Mouse (Mus musculus) gastrocnemius, postnatal 36 days (tissue): ENCODE measurements at regions not wholly inside any gene's neighbourhood (a gene's known extent, or its start where the extent isn't known, plus 50 kb on each side); places are given as distances from the start of the nearest gene placed in this dataset.
A peak's percentile ranks its signal among the peaks of the same experiment; 100 is the strongest.

ENCODE experiments used
- DNase-seq, 2 experiments: peaks; one replicate each; pipeline ENCODE4 v3.0.0; 2022
- intact Hi-C: fragments of 180-260 bp; cut with DNase I; formaldehyde crosslinking; loops from one replicate; pipeline ENCODE4 v1.15.1; 2025

DNA sequence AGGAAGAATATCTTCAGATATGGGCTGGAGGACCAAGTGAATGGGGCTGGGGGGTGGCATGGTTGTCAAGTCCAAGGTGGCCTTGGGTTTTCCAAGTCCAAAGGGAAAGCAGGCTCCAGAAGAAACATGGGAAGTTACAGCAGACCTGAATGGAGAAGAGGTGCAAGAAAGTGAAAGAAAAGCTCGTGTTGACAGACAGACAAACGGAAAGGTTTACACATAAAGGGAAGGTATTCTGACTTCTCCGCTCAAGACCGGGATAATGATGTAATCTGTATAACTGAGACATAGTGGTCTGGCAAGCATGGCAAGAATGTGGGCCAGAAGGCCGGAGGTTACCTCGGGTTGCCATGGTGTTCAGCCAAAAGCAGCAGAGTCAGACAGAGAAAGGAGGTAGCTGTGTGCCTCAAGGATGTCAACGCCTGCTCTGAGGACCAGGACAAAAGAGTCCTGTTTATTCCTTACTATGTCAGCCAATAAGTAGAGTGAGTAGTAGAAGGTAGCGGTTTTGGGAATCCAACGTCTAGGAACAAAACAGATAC, 50.8 kb upstream of the Elk3 start:
- DNase-seq, result no peak
- intact Hi-C loops, result no loop called here

DNA sequence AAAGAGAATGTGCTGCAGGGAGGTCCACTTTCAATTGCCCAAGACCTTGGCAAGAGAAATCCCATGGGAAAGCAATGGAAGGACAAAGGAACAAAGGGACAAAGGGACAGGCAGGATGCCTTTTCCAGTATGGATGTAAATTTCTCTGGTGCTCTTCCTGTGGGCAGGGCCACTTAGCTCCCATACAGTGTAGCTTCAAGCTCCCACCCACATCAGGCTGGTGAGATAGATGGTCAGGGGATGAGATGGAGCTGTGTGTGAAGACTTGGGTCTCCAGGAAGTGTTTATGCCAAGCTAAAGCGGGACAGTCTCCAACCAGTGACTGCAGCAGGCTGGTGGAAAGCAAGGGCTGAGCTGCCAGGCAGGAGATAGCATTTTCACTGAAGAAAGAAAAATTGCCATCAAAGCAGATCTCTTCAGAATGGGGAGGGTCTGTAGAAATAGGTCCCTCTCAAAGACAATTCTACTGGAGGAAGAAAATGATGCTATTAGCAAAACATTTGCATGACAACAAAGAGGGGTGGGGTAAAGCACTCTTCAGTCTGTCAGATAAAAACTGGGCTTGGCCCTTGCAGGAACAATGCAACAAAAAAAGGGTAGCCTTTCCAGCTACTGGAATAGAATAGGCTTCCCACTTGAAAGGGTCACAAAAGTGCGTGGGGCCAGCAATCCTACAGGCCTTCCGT, 53.3 kb upstream of the Elk3 start:
- intact Hi-C loops, result no loop called here
- no peak for DNase-seq

DNA sequence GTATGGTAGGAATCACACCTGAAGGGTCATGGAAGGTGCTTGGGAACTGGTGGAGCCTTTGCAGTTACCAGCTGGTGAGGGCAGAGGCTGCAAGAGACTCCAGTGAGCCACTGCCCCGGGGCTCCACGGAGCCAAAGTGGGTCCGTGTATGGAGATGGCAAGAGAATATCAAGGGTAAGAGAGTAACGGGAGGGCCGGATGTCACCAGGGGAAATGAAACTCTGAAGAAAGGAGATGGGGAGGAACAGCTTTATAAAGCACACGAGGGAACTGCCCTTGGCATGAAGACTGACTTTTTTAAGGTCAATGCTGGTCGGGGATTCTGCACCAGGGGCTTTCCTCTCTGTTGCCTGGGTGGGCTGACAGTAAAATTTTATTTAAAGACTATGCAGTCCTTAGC, 53.9 kb upstream of the Elk3 start:
- intact Hi-C loops, result no loop called here
- DNase-seq, result no peak

DNA sequence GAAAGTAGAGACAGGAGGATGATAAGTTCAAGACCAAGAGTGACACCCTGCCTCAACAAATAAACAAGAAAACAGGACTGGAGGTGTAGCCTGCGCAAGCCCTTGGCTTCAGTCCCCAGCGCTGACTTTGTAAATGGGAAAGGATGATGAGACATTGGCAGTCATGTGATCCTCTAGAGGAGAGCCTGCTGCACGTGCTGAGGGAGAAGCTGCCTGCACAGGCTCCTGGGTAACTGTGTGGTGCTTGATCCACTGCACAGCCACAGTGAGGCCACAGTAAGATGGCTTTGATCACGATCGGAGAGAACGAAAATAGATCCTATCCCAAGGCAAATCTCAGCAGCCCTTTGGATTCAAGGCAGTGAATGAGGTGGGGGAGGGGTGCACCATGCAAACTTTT, 54.4 kb upstream of the Elk3 start:
- intact Hi-C loops, result no loop called here

DNA sequence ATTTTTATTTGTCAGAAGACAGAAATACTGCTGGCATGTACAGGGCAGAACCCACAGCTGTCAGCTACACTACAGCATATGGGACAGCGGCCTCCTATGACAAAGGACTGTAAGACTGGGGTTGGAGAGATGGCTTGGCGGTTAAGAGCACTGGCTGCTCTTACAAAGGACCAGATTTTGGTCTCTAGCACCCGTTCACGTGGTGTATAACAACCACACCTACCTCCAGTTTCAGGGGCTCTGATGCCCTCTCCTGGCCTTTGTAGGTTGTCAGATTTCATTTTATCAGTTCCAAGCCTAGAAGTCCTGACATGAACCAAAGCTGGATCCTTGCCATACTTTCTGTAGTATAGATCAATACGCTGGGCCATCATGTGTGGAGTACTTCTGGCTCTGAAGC, 54.9 kb upstream of the Elk3 start:
- intact Hi-C loops, result no loop called here
- DNase-seq, result no peak

More for the DNA sequence above, 54.4 kb upstream of the Elk3 start:
- DNase-seq, result no peak

DNA sequence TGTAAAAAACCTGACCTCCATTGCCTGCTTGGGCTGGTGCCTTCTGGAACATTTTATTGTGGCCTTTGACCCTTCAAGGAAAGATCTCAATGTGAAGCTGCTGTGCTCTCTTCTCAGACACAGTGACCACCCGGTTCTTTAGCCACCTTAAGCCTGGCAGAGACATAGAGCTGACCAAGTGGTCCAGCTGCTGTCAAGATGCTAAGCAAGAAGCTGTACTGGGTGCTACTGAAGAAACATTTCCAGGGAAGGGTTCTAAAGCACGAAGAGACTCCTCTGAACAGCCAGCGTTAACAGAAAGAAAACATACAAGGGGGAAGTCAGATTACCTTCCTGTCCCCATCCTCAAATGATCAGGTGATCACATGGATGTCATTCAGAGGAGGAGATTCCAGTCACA, 58.8 kb upstream of the Elk3 start:
- intact Hi-C loops, result no loop called here
- no peak for DNase-seq

DNA sequence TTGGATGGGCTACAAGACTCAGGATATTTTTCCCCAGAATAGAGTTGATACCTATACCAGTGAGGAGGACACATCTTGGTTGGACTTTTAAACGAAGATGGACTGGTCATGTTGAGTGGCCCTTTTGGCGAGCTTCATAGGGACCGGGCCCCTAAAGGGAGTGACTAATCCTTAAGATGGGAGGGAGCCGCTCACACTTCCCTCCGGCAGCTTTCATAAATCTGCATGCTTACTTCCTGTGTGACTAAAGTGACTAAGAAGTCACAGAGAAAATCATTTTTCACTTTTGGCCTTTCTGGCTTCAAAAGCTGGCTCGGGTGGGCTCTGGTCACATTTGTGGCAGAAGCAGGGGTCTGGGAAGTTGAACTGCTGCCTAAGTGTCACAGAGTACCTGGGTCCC, 59.4 kb upstream of the Elk3 start:
- intact Hi-C loops, result no loop called here
- no peak for DNase-seq

DNA sequence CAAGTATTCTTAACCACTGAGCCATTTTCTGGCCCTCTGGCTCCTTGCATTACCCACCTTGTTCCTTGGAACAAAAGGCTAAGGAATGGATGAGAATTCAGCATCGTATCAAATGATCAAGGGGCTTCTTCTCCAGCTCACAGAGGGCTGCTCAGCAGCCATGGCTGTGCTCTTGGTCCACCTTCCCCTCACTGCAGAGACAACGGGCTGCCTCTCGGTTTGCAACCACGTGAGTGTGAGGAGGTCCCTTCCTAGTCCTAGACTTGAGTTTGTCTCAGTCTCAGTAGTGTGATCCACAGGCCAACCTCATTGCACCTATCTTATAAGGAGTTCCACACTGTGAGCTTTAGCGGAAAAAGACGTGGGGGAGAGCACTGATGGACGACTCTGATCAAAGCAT, 61.3 kb upstream of the Elk3 start:
- intact Hi-C loops, result no loop called here
- DNase-seq, result no peak

DNA sequence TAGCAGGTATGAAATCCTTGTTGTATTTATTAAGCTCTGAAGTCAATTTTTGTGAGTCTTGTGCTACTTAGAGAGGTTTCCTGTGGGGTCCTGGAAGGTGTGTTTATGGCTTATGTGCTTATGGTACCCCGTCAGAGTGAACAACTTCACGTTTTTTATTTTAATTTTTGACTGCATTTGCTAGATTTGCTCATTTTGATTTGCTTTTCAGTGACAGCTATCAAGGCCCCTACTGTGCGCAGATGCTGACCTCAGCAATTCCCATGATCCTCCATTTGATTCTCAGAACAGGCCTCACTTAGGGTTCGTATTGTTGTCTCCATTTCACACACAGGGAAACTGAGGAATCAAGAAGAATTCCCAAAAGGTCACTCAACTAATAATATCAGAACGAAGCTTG, 62.3 kb upstream of the Elk3 start:
- intact Hi-C loops, result no loop called here
- DNase-seq, result no peak

DNA sequence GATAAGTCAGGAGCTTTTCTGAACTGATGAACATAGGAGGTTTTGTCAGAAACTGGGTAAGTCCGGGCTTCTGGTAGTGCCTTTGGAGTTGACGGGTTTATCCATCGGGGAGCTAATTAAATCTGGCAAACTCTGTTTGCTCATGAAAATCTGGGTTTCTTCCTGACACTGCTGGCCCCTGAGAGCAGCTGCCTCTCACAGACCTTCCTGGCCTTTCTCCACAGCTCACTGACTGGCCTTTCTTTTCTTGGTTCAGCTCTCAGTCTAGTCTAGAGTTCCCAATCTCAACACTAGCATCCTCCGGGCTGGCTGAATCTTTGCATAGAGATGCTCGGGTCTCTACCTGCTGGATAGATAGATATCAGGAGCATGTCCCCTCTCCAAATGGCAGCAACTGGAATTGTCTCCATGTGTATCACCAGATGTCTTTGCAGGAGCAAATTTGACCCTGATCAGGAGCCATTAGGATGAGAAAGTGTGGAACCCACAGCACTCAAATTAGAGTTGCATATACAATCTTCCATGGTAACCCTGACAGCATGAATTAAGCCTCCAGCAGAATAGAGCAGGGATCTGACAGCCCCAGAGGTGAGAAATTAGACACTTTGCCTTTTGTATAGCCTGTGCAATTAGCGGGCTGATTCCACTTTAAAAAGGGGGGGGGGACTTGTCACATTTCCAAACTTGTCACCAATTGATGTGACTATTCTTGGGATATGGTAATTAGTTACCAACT, 63.2 kb upstream of the Elk3 start:
- no peak for DNase-seq
- intact Hi-C loops, result no loop called here

DNA sequence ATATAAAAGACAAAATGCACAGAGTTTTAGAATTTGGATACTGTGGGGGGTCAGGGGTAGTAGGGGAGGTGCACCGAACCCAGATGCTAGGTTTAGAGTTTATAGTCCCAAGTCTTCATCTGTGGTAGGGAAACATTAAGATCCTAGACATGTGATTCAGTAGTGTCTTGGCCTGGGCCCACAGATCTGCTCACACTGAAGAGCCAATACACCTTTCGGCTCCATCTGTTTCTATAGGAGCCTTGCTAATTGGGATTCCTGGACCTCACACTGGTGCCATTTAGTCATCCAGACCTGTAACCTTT, 63.7 kb upstream of the Elk3 start:
- DNase-seq, result no peak
- intact Hi-C loops, result no loop called here

DNA sequence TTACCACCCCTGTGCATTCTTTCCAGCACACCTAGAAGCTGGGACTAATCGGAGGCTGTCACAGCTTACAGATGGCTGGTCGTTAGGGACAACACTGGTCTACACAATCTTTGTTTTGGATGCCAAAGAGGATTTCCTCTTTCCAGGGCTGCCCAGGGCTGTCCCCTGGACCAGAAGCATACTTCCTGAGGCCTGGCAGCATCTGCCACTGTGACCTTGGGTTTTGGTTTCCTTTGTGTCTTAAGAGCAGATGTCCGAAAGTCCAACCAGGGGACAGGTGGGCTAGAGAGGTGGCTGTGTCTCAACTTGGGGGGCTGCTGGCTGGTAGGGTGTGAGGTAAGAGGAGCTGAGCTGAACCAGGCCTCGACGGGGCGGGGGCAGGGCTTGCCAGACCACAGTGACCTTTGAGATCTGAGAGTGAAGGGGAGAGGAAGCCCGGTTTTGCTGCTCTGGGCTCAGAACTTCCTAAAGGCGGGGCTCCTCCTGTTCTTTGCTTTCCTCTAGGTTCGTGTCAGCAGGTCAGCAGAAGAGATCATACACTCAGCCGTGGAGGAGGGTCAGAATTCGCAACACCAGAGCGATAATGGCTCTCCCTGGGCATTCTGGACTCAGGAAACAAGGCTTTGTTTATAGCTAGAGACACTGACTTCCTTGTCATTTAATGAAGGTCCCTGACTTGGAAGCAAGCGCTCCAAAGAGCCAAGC, 64.2 kb upstream of the Elk3 start:
- DNase-seq, result peak in 1 of 2 experiments; percentile 31
- intact Hi-C loops, result no loop called here

DNA sequence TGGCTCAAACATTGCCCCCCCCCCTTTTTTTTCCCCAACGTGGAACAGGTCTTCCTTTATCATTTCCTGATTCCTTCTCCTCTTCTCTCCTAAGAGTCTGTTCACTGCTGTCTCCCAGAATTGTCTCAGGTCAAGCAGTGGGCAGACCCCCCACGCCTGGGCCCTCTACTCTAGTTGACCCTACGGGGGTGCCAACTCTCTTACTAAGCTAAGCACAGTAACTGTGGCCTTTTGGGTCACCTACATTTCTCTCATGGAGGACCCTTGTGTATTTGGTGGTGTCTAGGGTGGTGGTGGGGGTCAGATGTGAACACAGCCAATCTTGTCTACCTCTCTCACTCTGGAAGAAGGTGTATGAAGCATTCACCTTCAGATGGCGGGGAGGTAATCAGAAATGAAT, 64.8 kb upstream of the Elk3 start:
- intact Hi-C loops, result no loop called here
- no peak for DNase-seq

DNA sequence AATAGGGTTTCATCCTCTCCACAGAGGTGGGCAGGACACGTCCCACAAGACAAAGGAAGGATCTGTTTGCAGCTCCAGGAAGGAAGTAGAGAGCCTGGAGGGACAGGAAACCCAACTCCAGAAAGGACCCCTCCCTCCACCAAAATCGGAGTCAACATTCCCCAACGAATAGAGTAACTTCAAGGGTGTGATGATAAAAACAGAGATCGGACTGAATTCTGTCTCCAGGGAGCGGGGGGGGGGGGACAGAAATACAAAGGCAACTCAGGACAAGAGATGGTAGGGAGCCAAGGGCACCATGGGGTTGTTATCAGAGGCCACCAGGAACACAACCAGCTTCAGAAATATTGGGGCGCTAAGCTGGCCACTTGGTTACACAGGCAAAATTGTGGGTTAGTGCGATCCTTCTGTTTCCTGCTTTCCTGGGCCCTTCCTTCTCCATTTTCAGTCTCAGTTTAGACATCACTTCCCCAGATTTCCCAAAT, 65.6 kb upstream of the Elk3 start:
- intact Hi-C loops, result no loop called here
- no peak for DNase-seq

DNA sequence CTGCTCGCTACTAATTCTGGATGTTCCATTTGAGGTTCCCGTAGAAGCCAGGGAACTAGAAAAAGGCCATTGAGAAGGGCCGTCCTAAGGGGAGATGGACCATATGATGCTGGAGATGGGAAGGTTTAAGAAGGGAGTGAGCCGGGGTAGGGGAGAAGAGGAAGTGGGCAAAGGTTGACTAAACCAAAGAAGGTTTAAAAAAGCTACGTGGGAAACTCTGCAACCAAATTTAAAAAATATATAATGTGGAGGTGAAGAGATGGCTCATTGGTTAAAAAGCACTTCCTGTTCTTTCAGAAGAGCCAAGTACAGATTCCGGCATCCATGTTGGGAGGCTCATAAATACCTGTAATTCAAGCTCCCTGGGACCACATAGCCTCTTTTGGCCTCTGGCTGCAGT, 63.9 kb upstream of the Lta4h start:
- no peak for DNase-seq
- intact Hi-C loops, result no loop called here

DNA sequence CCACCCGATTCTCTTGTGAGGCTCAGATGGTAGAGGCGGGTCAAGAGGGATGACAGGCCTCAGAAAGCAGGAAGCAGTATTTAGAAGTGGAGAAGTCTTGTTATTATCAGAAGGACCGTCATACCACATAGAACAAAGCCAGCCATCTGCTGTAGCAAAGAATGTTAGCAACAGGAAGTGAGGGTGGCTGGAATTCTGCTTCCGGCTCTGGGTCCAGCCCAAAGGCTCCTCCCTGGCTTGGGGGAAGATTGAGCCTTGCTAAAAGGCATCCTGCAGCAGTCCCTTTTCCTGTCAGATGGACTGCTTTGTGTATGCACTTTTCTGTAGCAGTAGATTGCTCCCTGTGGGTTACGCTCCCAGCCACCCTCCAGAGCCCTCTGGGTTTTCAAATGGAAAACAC, 61.9 kb upstream of the Lta4h start:
- intact Hi-C loops, result no loop called here
- DNase-seq, result no peak

DNA sequence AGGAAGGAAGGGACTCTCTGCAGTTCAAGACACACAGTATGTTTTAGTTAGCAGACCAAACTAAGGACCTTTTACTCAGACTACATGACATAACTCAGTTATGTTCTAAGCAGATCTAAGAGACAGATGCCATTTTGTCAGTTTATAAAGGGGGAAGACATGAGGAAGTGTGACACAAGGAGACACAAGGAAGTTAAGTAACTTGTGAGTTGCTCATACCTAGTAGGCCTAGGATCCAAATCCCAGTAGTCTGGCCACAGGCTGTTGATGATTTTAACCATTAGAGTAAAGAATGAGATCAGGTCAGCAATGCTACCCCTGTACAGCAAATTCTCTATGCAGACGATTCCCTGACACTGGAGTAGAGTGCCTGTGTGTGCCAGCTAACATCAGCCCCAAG, 59.3 kb upstream of the Lta4h start:
- intact Hi-C loops, result no loop called here
- no peak for DNase-seq

DNA sequence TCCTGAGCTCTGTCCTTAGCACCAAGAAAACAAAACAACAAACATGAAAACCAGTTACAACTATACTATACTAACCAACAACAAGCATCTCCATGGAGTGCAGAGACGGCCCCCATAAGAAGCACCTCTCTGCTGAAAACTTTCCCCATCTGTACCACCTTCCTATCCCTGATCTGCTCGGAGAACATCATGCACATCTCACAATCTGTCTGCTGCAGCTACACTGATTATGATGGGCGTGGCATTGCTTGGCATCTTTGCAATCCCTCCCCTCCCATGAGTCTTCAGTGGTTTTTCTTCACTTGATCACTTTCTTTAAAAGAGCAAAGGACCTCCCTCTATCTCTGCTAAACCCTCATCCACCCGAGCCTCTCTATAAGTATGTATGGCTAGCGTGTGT, 55.5 kb upstream of the Lta4h start:
- DNase-seq, result no peak
- intact Hi-C loops, result no loop called here

DNA sequence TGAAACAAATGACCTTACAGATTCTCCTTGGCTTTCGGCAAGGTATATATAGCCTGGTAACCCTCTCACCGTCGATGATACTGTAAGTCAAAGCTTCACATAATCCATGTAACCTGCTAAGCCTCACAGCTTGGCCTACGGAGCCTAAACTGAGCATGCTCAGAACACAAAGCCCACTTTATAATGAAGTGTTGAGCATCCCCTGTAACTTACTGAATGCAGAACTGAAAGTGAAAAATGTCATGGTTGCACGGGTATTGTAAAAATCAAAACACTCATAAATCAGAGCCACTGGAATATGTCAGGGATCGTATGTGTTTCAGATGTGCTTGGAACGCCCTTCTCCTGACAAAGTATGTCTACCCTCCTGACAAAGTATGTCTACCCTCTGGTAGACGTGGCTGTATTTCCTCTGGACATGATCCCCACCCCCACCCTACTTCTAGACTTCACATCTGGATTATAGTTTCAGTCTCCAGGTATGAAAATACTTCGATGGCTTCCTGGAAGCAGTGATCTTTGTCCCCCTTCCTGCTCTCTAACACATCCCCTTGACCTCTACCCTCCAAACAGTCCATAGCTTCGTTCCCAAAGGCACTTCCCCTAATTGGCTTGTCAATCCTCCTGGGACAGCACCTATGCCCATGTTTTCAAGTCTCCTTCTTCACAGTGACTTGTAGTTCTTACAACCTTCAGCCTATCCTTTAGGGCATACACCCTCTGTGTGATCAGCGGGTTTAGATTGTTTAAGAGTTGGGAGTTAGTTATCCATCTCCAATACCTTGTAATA, 54.5 kb upstream of the Lta4h start:
- DNase-seq, result no peak
- intact Hi-C loops, result no loop called here

DNA sequence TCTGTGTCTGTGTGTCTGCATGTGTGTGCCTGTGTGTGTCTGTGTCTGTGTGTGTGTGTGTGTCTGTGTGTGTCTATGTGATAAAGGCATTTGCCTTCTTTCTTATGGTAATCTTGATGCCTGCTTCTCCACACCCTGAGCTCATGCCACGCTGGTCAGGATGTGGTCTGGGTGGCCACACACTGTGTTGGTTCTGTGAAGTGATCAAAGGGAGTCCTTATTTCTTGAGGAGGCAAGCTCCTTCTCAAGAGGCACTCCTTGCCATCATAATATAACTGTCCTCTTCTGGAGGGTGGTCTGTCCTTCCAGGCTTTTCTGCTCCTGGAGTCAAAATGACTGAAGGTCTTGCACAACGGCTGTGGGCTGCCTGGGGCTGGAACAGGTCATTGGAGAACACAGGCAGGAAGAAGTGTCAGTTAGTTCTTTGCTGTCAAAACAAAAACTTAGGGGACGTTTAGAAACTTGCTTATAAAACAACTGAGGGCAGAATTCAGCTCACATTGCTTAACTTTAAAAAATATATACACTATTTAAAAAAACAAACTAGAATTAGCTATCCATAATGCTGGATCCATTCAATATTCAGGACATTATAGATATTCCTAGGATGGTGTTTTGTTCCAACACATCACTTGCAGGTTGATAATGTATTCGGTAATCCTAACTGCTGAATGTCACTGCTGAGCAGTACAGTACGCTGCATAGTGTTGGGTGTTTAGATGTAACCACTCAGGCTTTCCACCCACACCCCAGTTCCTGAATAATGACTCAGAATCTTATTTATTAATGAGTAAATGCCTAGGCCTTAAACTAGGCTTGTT, 50.3 kb upstream of the Lta4h start:
- no peak for DNase-seq
- intact Hi-C loops, result no loop called here
